ENCODE assay signal across 9 mouse cellular contexts in the genomic region with DNA sequence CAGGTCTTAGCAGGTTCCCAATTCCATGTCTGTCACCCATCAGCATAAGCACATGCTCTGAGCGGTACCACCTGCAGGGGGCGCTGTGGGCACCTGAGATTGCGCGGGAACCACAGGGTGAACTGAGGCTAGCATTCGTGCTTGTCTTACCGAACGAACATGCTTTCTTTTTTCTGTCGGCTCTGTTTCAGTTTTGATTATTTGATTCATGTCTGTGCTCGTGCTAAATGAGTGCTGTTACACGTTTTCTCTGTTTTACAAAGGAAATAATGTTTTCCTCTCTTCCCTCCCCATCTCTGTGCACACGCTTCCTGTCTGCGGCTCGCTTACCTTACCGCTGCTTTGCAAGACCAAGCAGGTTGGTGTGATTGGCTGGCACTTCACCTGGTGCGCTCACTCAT. TPM values are rescaled to one million over a fixed set of nuclear protein-coding genes. Genes with fewer than 3 reads are reported as not detected.
DNase-seq lines count a peak whose midpoint lies in the region; ATAC-seq and TF ChIP-seq lines count a peak whose summit lies in the region.
"Had no signal": no experiment of that assay in that cellular context is flagged by ENCODE, and none has a peak within 500 bp of the region (broad histone marks: within the 10 kb centered on the region; RNA-seq: fewer than 3 reads in every experiment).

No protein-coding gene starts in this region.

- H3K4me3 ChIP-seq in left cerebral cortex, adult 2 months, result no peak overlapping the region
- no peak overlapping the region for H3K4me3 ChIP-seq in heart, embryonic 12.5 days
- peak overlapping the region; percentile 31 for H3K4me3 ChIP-seq in liver, postnatal 0 days (ENCODE audit: low read depth, low read length)

- H3K9me3 ChIP-seq in heart, embryonic 12.5 days (replicated peaks), result no peaks in the 10 kb centered on the region
- no peaks in the 10 kb centered on the region for H3K9me3 ChIP-seq in liver, postnatal 0 days (ENCODE audit: low read length)

- peak overlapping the region; percentile 28 for H3K4me2 ChIP-seq in heart, embryonic 12.5 days
- peak overlapping the region; percentile 58 for H3K4me2 ChIP-seq in liver, postnatal 0 days (ENCODE audit: low read depth, low read length)

- no peak for TF ChIP-seq EP300 in liver, postnatal 0 days (IDR thresholded peaks at IDR 0.05; ENCODE audit: low read depth)

- intact Hi-C loops in left cerebral cortex, adult 2 months (cut with DNase I), result no loop called here

- no peaks in the 10 kb centered on the region for H3K27me3 ChIP-seq in heart, embryonic 12.5 days (replicated peaks)
- H3K27me3 ChIP-seq in liver, postnatal 0 days (ENCODE audit: insufficient read depth, low read length), result no peaks in the 10 kb centered on the region

- DNase-seq in cerebellum, adult 18-20 months, result peak; percentile 8 to 45
- no peak for DNase-seq in cerebellum, adult 9-11 months
- peak; percentile 25 to 41 for DNase-seq in left cerebral cortex, adult 2 months (ENCODE audit: extremely low spot score in 1 of 2, low spot score in 2 of 2)
- no peak for DNase-seq in left cerebral cortex, adult 11 months (ENCODE audit: low spot score)
- peak; percentile 52 for DNase-seq in brain, adult 2 months (ENCODE audit: low read depth, low spot score)
- DNase-seq in liver, postnatal 0 days, result peak; percentile 82
- peak; percentile 77 to 87 for DNase-seq in spleen, postnatal 10 days (ENCODE audit: low spot score in 2 of 2)

- WGBS in heart, embryonic 12.5 days, result 40% methylated on average over 15 of the region's 15 CpGs
- WGBS in liver, postnatal 0 days (ENCODE audit: insufficient replicate concordance), result 19% methylated on average over 15 of the region's 15 CpGs

- H3K36me3 ChIP-seq in heart, embryonic 12.5 days, result peaks cover 45% of the 10 kb centered on the region
- peaks cover 3% of the 10 kb centered on the region; the same call in 1 of the 2 replicates for H3K36me3 ChIP-seq in liver, postnatal 0 days (replicated peaks; ENCODE audit: insufficient read depth, low read length)

- peak; percentile 74 for TF ChIP-seq CTCF in left cerebral cortex, adult 2 months (IDR thresholded peaks at IDR 0.05)
- TF ChIP-seq CTCF in liver, postnatal 0 days (IDR thresholded peaks at IDR 0.05; ENCODE audit: low read depth), result peak; percentile 90

- H3K9ac ChIP-seq in heart, embryonic 12.5 days, result no peak overlapping the region
- H3K9ac ChIP-seq in liver, postnatal 0 days (replicated peaks), result no peak overlapping the region

- no peak overlapping the region for H3K27ac ChIP-seq in left cerebral cortex, adult 2 months
- no peak overlapping the region for H3K27ac ChIP-seq in heart, embryonic 12.5 days (ENCODE audit: poor library complexity, severe bottlenecking)
- H3K27ac ChIP-seq in liver, postnatal 0 days (ENCODE audit: low read depth), result no peak overlapping the region

- H3K4me1 ChIP-seq in heart, embryonic 12.5 days (replicated peaks), result peaks cover 3% of the 10 kb centered on the region
- peaks cover 3% of the 10 kb centered on the region; the same call in 1 of the 2 replicates for H3K4me1 ChIP-seq in liver, postnatal 0 days (ENCODE audit: insufficient read depth)

- ATAC-seq in heart, embryonic 12.5 days (ENCODE audit: insufficient number of reproducible peaks, low FRiP score), result no peak
- no peak for ATAC-seq in liver, postnatal 0 days

RNA-seq across cellular contexts. Expression of a gene that starts 23.2 kb away (rescaled TPM):
- total RNA-seq in left cerebral cortex, adult 2 months (2021), result 100 to 1,000 TPM; 127 to 131 TPM
- 36.1 and 37.2 TPM in 2 replicates for polyA plus RNA-seq in heart, embryonic 12.5 days (2016; fragmentation: Nextera tagmentation; extraction: Ambion mirVana)
- polyA plus RNA-seq in liver, postnatal 0 days (2015; fragmentation: Nextera tagmentation; extraction: Ambion mirVana), result 5.3 and 7.1 TPM in 2 replicates

RNA-seq across cellular contexts. Expression of a gene that starts 28.1 kb away (rescaled TPM):
- not detected for total RNA-seq in left cerebral cortex, adult 2 months (2021)
- polyA plus RNA-seq in heart, embryonic 12.5 days (2016; fragmentation: Nextera tagmentation; extraction: Ambion mirVana), result 0.83 TPM in 1 of 2 replicates, not detected in the other
- 0.28 TPM in 1 of 2 replicates, not detected in the other for polyA plus RNA-seq in liver, postnatal 0 days (2015; fragmentation: Nextera tagmentation; extraction: Ambion mirVana)
- total RNA-seq: layer of hippocampus, postnatal 36 days had no signal

RNA-seq across cellular contexts. Expression of a gene that starts 44.1 kb away (rescaled TPM):
- total RNA-seq in left cerebral cortex, adult 2 months (2021), result not detected
- polyA plus RNA-seq in heart, embryonic 12.5 days (2016; fragmentation: Nextera tagmentation; extraction: Ambion mirVana), result not detected in 2 replicates
- not detected in 2 replicates for polyA plus RNA-seq in liver, postnatal 0 days (2015; fragmentation: Nextera tagmentation; extraction: Ambion mirVana)
- total RNA-seq: layer of hippocampus, postnatal 36 days had no signal

Comparison
In these comparisons a context has a peak if more than half of its experiments do, and no peak if none do; other contexts are left out.
1. DNase-seq: peak in cerebellum, adult 18-20 months (2 of 2), left cerebral cortex, adult 2 months (2 of 2), brain, adult 2 months (single experiment), liver, postnatal 0 days (single experiment) and spleen, postnatal 10 days (2 of 2); none in cerebellum, adult 9-11 months (single experiment) and left cerebral cortex, adult 11 months (single experiment).